Mouse (Mus musculus) hindbrain, embryonic 12.5 days (tissue): ENCODE data around the gene Mcf2. TPM values are rescaled to one million over a fixed set of nuclear protein-coding genes. Genes with fewer than 3 reads are reported as not detected.

Source experiments
- ATAC-seq: fragments of 200-750 bp; cut with Nextera tagmentation; 2 replicates; pipeline ENCODE4 v1.8.0; 2017; ENCODE audit warnings: moderate TSS enrichment; ENCODE audit not compliant: low FRiP score
- H3K27ac ChIP-seq: fragments of 300-500 bp; sonication (generic); 2 replicates; pipeline ENCODE4 v1.5.1; 2016; ENCODE audit warnings: mild to moderate bottlenecking
- H3K27me3 ChIP-seq: fragments of 300-500 bp; sonication (generic); 2 replicates; pipeline ENCODE4 v1.6.1; 2016; ENCODE audit warnings: mild to moderate bottlenecking
- H3K36me3 ChIP-seq: fragments of 300-500 bp; sonication (generic); 2 replicates; pipeline ENCODE4 v1.6.1; 2016; ENCODE audit warnings: mild to moderate bottlenecking
- H3K4me1 ChIP-seq: fragments of 300-500 bp; sonication (generic); 2 replicates; pipeline ENCODE4 v1.6.1; 2016
- H3K4me2 ChIP-seq: fragments of 300-500 bp; sonication (generic); replicated peaks from 2 replicates; pipeline ENCODE4 v1.6.1; 2016; ENCODE audit warnings: mild to moderate bottlenecking
- H3K4me3 ChIP-seq: fragments of 300-500 bp; sonication (generic); 2 replicates; pipeline ENCODE4 v1.5.1; 2016; ENCODE audit warnings: mild to moderate bottlenecking
- H3K9ac ChIP-seq: fragments of 300-500 bp; sonication (generic); 2 replicates; pipeline ENCODE4 v1.6.1; 2016; ENCODE audit warnings: mild to moderate bottlenecking, moderate library complexity
- H3K9me3 ChIP-seq: fragments of 300-500 bp; sonication (generic); replicated peaks from 2 replicates; pipeline ENCODE4 v1.6.1; 2016; ENCODE audit warnings: mild to moderate bottlenecking
- WGBS: fragments of 180-500 bp; shearing (Covaris S2); methylation state at CpG from one replicate; pipeline ENCODE4 v1.1.7; 2016; 5-methylcytosine and 5-hydroxymethylcytosine counted together
- polyA plus RNA-seq: library from polyadenylated mRNA; unstranded; fragments of >200 nt; fragmentation: Nextera tagmentation; extraction: Ambion mirVana; gene quantifications from 2 replicates; pipeline ENCODE4 v1.2.1, GENCODE M21; 2016

The Mcf2 gene
- polyA plus RNA-seq, 1 experiment from 2014 or later: 0.37 TPM

- no peak for ATAC-seq
- Histone ChIP-seq H3K9ac (no peak overlapping the region), H3K4me1 (no peaks in the 10 kb centered on the region), H3K4me2 (no peak overlapping the region), H3K4me3 (no peak overlapping the region), H3K27me3 (no peaks in the 10 kb centered on the region), H3K9me3 (no peaks in the 10 kb centered on the region), H3K27ac (no peak overlapping the region), H3K36me3 (no peaks in the 10 kb centered on the region)
- 80% methylated on average over 2 of the region's 2 CpGs for WGBS
Measured at GRCm38 (mm10) chrX:60021595-60021994, 157.3 kb downstream of the Mcf2 start.

- Histone ChIP-seq H3K36me3 (no peaks in the 10 kb centered on the region), H3K27me3 (no peaks in the 10 kb centered on the region), H3K4me3 (no peak overlapping the region), H3K4me2 (no peak overlapping the region), H3K27ac (no peak overlapping the region), H3K4me1 (no peaks in the 10 kb centered on the region), H3K9ac (no peak overlapping the region), H3K9me3 (no peaks in the 10 kb centered on the region)
- WGBS: 81% methylated on average over 4 of the region's 4 CpGs
- no peak for ATAC-seq
Measured at GRCm38 (mm10) chrX:60021007-60021406, 157.9 kb downstream of the Mcf2 start.

GRCm38 (mm10) chrX:60014588-60014987 is 164.3 kb downstream of the Mcf2 start:
- H3K4me2 ChIP-seq: no peak overlapping the region
- WGBS: 64% methylated on average over 1 of the region's 1 CpGs

GRCm38 (mm10) chrX:60013084-60013676 is 165.7 kb downstream of the Mcf2 start:
- H3K4me1 ChIP-seq: no peaks in the 10 kb centered on the region
- H3K9ac ChIP-seq: no peak overlapping the region
- no peaks in the 10 kb centered on the region for H3K9me3 ChIP-seq
- no peaks in the 10 kb centered on the region for H3K27me3 ChIP-seq
- no peak overlapping the region for H3K27ac ChIP-seq
- no peak overlapping the region for H3K4me2 ChIP-seq
- H3K36me3 ChIP-seq: no peaks in the 10 kb centered on the region
- no peak overlapping the region for H3K4me3 ChIP-seq
- ATAC-seq: no peak

More at GRCm38 (mm10) chrX:60014588-60014987, 164.3 kb downstream of the Mcf2 start:
- no peaks in the 10 kb centered on the region for H3K36me3 ChIP-seq
- no peaks in the 10 kb centered on the region for H3K27me3 ChIP-seq
- H3K9ac ChIP-seq: no peak overlapping the region
- H3K9me3 ChIP-seq: no peaks in the 10 kb centered on the region
- no peak for ATAC-seq
- no peaks in the 10 kb centered on the region for H3K4me1 ChIP-seq
- H3K27ac ChIP-seq: no peak overlapping the region
- H3K4me3 ChIP-seq: no peak overlapping the region

Other genes starting within 250 kb of the Mcf2 start
- not detected in 2 replicates for gene F9, start 179.6 kb downstream of the Mcf2 start, polyA plus RNA-seq